Mouse (Mus musculus) ES-E14 (cell line): Measurements from ENCODE around the gene Clip2. TPM values are rescaled to one million over a fixed set of nuclear protein-coding genes. Genes with fewer than 3 reads are reported as not detected.

Experiments used
- DNase-seq: peaks from one replicate; pipeline ENCODE4 v3.0.0-alpha.2; 2013; ENCODE audit warnings: low read depth, low spot score
- H3K27ac ChIP-seq: 2 replicates; pipeline ENCODE4 v1.5.1; 2012; ENCODE audit warnings: low read depth, mild to moderate bottlenecking, low read length, moderate library complexity, mixed read lengths; ENCODE audit not compliant: poor library complexity, insufficient read depth, severe bottlenecking
- H3K36me3 ChIP-seq: 2 replicates; pipeline ENCODE4 v1.6.1; 2012; ENCODE audit warnings: mild to moderate bottlenecking, low read length, moderate library complexity, mixed read lengths; ENCODE audit not compliant: control insufficient read depth, poor library complexity, insufficient read depth, severe bottlenecking
- H3K4me1 ChIP-seq, 2 experiments: fragments of 150-350 bp in 1 of 2; sonication (generic) in 1 of 2; 2 replicates each; pipeline ENCODE4 v1.6.1; 2012; ENCODE audit warnings: low read length in 2 of 2, mild to moderate bottlenecking in 1 of 2, mixed read lengths in 1 of 2; ENCODE audit not compliant: control insufficient read depth in 2 of 2, insufficient read depth in 2 of 2, poor library complexity in 1 of 2
- H3K4me3 ChIP-seq, 2 experiments: fragments of 150-350 bp in 1 of 2; sonication (generic) in 1 of 2; 2 replicates each; pipeline ENCODE4 v1.5.1; 2012; ENCODE audit warnings: low read length in 2 of 2, low read depth in 1 of 2, mild to moderate bottlenecking in 1 of 2, mixed read lengths in 1 of 2; ENCODE audit not compliant: insufficient read depth in 1 of 2, poor library complexity in 1 of 2, severe bottlenecking in 1 of 2
- H3K9ac ChIP-seq: 2 replicates; pipeline ENCODE4 v1.6.1; 2012; ENCODE audit warnings: low read depth, mild to moderate bottlenecking, low read length, mixed read lengths; ENCODE audit not compliant: poor library complexity, insufficient read depth, severe bottlenecking
- H3K9me3 ChIP-seq: fragments of 150-350 bp; sonication (generic); 2 replicates; pipeline ENCODE4 v1.6.1; 2012; ENCODE audit warnings: low read depth, mild to moderate bottlenecking, low read length; ENCODE audit not compliant: control insufficient read depth, insufficient read depth
- CHD2 ChIP-seq: IDR thresholded peaks from 2 replicates; pipeline ENCODE4 v1.6.1; 2014; ENCODE audit warnings: mild to moderate bottlenecking, low read depth, low read length, inconsistent platforms
- HCFC1 ChIP-seq: IDR thresholded peaks from 2 replicates; pipeline ENCODE4 v1.6.1; 2012; ENCODE audit warnings: low read length, inconsistent platforms, borderline replicate concordance; ENCODE audit not compliant: insufficient read depth
- MAFK ChIP-seq: IDR thresholded peaks from 2 replicates; pipeline ENCODE4 v1.6.1; 2014; ENCODE audit warnings: mild to moderate bottlenecking, low read depth, low read length, inconsistent platforms; ENCODE audit not compliant: insufficient read depth
- ZC3H11A ChIP-seq: IDR thresholded peaks from 2 replicates; pipeline ENCODE4 v1.6.1; 2012; ENCODE audit warnings: low read depth, mild to moderate bottlenecking, inconsistent platforms, low read length, borderline replicate concordance
- ZNF384 ChIP-seq: IDR thresholded peaks from 2 replicates; pipeline ENCODE4 v1.6.1; 2012; ENCODE audit warnings: low read depth, low read length, inconsistent platforms
- in situ Hi-C, 2 experiments: fragments of 600-800 bp; cut with MboI; formaldehyde crosslinking; loops; one replicate each; pipeline ENCODE4 v1.15.1; 2025; ENCODE audit warnings: low sequenced_read_pairs in 2 of 2, inconsistent platforms in 1 of 2; ENCODE audit not compliant: unreplicated experiment in 2 of 2
- total RNA-seq: library from RNA; depleted of rRNA; stranded (reverse); fragments of 300-350 nt; gene quantifications from 2 replicates; pipeline ENCODE4 v1.2.3, GENCODE M21; 2012

Clip2 gene
- total RNA-seq, 1 experiment: 10.5 TPM

DNA sequence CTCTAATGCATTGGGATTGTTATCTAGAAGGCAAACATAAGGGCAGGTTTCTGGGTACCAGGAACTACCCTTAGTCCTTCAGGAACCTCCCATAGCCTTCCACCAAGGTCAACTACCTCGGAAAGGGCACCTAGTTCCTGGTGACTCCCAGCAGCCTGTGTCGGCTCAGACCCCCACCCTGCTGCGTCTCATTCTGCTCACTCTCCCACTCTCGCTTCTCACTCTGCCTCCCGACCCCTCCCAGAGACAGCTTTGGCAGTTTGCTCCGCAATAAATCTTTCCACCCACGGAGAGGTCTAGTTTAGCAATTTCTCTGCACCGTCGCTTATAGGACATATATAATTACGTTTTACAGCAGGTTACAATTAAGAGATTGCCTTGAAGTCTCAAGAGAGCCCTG, 64.2 kb downstream of the Clip2 start:
- H3K9me3 ChIP-seq: no peaks in the 10 kb centered on the region
- peaks cover 3% of the 10 kb centered on the region; the same call in 1 of the 2 replicates for H3K36me3 ChIP-seq
- H3K4me3 ChIP-seq: no peak overlapping the region
- in situ Hi-C loops: loop anchor here in 1 of 2 experiments (10.0 kb wide), 1 partner anchor 113 kb away; no protein-coding TSS in a partner anchor
- no peak for TF ChIP-seq ZNF384
- no peak for TF ChIP-seq ZC3H11A
- TF ChIP-seq HCFC1: no peak
- TF ChIP-seq CHD2: no peak
- TF ChIP-seq MAFK: no peak
- no peak overlapping the region for H3K27ac ChIP-seq
- DNase-seq: no peak
- H3K4me1 ChIP-seq: peaks cover 0 to 7% of the 10 kb centered on the region in 2 experiments; a peak in 1 of 4 replicates
- no peak overlapping the region for H3K9ac ChIP-seq

DNA sequence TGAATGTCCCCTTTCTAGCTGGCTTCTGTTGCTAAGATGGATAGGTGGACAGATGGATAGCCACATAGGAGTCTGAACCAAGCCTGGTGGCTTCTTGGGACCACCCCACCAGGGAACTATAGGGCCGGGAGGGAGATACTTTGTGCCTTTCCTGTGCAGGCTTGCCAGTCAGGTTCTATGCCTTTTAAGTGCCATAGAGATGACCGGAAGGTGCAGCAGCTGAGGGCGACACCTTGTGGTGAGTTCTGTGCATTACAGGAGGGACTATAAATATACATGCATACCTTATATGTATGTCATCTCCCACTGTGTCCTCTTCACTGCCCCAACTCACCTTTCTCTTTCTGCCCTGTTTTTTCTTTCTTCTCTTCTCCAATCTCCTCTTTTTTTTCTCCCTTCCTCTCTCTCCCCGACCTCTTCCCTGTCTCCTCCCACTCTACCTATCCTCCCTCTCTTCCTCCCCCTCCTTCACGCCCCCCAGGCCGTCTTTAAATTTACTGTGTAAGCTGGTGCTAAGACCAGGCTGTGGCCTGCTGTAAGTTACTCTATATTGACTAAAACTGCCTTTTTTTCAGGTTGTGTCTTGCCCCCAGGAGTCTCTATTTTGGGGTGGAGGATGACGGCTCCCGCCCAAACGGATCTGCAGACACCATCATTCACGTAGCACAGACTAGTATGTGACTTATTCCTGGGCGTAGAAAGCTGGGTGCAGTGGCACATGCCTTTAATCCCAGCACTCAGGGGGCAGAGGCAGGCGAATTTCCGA, 66.2 kb downstream of the Clip2 start:
- peak; percentile 72 for DNase-seq
- no peak overlapping the region for H3K4me3 ChIP-seq
- H3K36me3 ChIP-seq: peaks cover 3% of the 10 kb centered on the region; the same call in 1 of the 2 replicates
- TF ChIP-seq HCFC1: no peak
- TF ChIP-seq CHD2: no peak
- no peak for TF ChIP-seq ZNF384
- peak; percentile 94 for TF ChIP-seq ZC3H11A
- no peak overlapping the region for H3K9ac ChIP-seq
- H3K4me1 ChIP-seq: peaks cover 0 to 2% of the 10 kb centered on the region in 2 experiments; a peak in 1 of 4 replicates
- H3K9me3 ChIP-seq: no peaks in the 10 kb centered on the region
- no peak overlapping the region for H3K27ac ChIP-seq
- in situ Hi-C loops: loop anchor here in 1 of 2 experiments (10.0 kb wide), 1 partner anchor 111 kb away; no protein-coding TSS in a partner anchor

DNA sequence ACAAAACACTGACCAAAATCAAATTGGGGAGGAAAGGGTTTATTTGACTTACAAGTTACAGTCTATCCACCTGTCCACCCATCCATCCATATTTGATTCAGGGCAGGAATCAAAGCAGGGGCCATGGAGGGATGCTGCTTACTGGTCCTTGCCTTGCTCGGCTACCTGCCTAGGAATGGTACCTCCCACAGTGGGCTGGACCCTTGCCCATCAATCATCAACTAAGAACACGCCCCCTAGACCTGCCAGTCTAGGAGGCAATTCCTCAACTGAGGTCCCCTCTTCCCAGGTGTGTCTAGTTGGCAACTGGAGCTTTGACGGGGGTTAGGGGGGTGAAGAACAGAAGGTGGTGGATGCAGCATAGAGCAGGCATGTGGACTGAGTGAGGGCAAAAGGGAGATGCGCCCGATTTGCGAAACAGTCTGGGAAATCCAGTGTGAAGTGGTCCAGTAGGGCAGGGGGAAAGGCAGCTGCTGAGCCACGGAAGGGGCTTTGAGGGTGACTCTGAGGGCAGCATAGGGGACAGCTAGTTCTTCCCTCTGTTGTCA, 67.0 kb downstream of the Clip2 start:
- no peak for DNase-seq

DNA sequence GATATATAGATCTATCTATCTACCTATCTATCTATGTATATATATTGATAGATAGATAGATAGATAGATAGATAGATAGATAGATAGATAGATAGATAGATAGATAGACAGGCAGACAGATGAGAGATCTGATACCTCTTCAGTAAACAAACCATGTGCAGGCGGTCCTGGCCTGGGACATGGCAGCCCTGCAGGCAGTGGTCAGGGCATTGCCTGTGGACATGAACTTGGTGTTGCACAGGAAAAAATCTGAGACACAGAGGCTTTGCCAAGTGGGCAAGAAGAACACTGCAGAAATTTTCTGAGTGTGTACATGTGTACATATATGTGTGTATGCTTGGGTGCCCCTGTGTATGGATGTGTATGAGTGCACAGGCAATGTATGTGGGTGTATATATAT, 68.9 kb downstream of the Clip2 start:
- no peak overlapping the region for H3K4me3 ChIP-seq
- no peaks in the 10 kb centered on the region for H3K36me3 ChIP-seq
- no peaks in the 10 kb centered on the region for H3K9me3 ChIP-seq
- in situ Hi-C loops: loop anchor here in 1 of 2 experiments (10.0 kb wide), 1 partner anchor 108 kb away; no protein-coding TSS in a partner anchor
- no peak overlapping the region for H3K27ac ChIP-seq
- TF ChIP-seq MAFK: no peak
- no peak for TF ChIP-seq ZNF384
- TF ChIP-seq ZC3H11A: no peak
- TF ChIP-seq HCFC1: no peak
- TF ChIP-seq CHD2: no peak
- DNase-seq: no peak
- H3K4me1 ChIP-seq: peaks cover 0 to 2% of the 10 kb centered on the region in 2 experiments; a peak in 1 of 4 replicates
- no peak overlapping the region for H3K9ac ChIP-seq

More for the DNA sequence above, 67.0 kb downstream of the Clip2 start:
- peaks cover 1% of the 10 kb centered on the region; the same call in 1 of the 2 replicates for H3K36me3 ChIP-seq
- H3K9me3 ChIP-seq: no peaks in the 10 kb centered on the region
- H3K4me1 ChIP-seq: peaks cover 0 to 2% of the 10 kb centered on the region in 2 experiments; a peak in 1 of 4 replicates
- in situ Hi-C loops: loop anchor here in 1 of 2 experiments (10.0 kb wide), 1 partner anchor 110 kb away; no protein-coding TSS in a partner anchor
- no peak overlapping the region for H3K27ac ChIP-seq
- H3K9ac ChIP-seq: no peak overlapping the region
- no peak for TF ChIP-seq ZC3H11A
- TF ChIP-seq ZNF384: no peak
- TF ChIP-seq HCFC1: no peak
- no peak for TF ChIP-seq CHD2
- TF ChIP-seq MAFK: no peak
- no peak overlapping the region for H3K4me3 ChIP-seq
